Mouse (Mus musculus) CD4-positive, CD25-positive, alpha-beta regulatory T cell, adult 2 months (primary cell): ENCODE data around the gene 4933430I17Rik.
A peak's percentile ranks its signal among the peaks of the same experiment; 100 is the strongest.
"Not testable (repeated sequence)": the region's sequence is repeated elsewhere in the genome, so short reads cannot be mapped to it uniquely, and the experiment has no call there.

Experiments used
- DNase-seq: peaks from one replicate; pipeline ENCODE4 v3.0.0-alpha.2; 2012; ENCODE audit warnings: low read depth, low spot score

Gene 4933430I17Rik

DNA sequence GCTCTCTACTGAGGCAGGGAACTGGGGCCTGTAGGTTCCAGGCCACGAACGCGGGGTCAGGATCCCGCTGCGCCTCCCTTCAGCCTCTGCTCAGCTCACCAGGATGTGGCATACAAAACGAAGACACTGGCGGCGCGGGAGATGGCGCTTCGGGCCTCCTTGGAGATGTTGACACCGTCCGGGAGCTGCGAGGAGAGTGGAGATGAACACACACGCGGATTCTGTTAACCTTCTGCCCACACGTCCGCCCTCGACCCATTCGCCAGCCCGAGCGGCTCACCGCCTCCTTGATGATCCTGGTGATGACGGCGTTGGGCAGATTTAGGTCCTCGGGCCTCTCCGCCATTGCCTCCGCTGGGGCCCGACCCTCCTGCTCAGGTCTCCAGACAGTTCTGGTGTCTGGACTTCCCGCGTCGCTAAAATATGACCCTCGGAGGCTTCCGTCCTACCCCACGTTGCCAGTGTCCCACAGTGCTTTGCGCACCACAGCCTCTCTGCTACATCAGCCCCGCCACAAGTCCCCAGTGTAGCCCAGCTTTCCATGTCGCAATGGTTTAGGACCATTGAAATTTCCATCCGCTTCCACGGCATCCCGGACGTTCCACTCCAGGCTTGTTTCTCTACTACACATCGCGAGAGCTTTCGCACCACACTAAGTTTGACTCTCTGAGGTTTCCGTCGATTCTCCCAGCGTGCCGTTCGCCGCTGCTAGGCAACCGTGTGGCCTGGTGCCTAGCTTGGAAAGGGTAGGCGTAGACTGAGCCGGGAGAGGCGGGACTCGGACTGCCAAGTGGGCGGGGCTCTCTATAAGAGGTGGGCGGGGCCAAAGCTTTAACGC is at the start of gene 4933430I17Rik, which contains the start of gene Pole3:
Gene 4933430I17Rik, plus strand, starts transcription at position 719 of the 838 bp plus-strand sequence.
Gene Pole3, minus strand, starts transcription at position 418 of the 838 bp plus-strand sequence.
- peak; percentile 98 for DNase-seq

DNA sequence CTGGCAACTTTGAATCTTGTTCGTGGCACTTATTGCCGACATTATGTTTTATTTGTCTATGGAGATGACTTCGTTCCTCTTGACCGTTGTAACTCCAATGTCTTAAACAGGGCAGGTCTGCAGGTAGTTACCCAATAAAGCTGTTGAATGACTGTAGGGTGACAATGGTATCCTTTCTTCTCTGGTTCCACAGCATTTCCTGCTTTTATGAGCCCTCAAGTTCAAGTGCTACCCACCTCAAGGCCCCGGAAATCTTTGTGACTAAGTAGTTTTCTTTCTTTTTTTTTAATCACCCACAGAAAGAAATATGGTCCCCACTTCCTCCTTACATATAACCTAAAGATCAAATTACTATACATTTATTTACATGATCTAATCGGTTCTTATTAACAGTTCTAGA is 49.4 kb upstream of the 4933430I17Rik start:
- DNase-seq: peak; percentile 65

DNA sequence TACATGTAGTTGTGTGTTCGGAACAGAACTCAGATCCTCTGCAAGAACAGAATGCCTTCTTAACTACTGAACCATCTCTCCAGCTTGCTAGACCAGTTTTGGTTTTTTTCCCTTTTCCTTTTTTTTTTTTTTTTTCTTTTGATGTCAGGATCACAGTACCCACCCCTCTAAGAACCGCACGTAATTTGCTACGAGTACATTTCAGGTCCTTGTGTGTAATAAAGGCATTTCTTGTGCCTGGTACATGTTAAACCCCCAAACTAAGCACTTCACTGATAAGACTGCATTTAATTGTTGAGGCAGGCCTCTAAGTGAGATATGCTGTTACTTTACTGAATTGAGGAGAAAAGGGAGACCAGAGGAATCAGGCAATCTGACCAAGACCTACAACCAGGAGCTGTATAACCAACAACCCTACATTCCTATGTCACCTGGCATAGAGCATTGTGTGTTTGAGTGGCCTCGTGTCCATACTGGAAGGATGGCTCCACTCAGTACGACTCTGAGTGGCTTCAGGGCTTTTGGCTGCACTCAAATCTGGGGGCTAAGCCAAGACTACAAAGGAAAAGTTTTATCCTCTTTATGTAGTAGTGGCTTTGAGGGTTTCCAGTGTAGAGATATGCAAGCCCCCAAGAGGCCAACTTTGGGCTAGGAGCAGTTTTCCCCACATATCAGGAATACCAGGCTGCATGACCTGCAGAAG is 47.5 kb upstream of the 4933430I17Rik start:
- no peak for DNase-seq

DNA sequence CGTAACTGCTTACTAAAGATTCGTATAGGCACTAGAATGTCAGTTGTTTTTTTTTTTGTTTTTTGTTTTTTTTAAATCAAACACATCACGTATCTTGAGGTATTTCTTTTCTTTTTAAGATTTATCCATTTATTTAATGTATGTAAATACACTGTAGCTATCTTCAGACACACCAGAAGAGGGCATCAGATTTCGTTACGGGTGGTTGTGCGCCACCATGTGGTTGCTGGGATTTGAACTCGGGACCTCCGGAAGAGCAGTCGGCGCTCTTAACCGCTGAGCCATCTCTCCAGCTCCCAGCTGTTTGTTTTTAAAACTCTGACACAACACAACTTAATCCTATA is 45.6 kb upstream of the 4933430I17Rik start:
- not testable (repeated sequence) for DNase-seq

DNA sequence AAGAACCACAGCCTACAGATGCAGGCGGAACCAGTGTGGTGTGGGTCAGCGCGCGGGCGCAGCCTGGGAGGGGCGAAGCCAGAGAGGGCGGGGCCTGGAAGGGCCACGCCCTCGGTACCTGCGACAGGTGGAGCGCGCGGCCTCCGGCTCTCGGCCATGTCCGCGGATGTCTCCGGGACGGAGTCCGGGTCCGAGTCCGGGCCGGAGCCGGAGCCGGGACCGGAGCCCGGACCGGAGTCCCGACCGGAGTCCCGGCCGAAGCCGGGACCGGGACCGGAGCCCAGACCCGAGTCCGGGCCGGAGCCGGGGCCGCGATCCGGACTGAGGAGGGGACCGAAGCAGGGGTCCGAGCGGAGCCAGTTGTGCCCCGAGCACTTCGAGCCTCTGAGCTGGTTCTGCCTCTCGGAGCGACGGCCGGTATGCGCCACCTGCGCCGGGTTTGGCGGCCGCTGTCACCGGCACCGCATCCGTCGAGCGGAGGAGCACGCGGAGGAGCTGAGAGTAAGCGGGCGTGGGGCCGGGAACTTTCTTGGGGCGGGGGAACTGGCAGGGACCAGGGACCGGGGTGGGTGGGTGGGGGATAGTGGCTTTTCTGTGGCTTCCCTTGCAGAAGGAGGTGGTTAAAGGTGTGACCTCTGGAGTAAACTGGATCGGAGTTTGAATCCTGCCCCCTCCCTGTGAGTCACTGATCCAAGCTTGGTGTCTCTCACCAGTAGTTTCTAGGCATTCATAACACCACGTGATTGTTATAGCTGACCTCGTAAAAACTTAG is 45.0 kb upstream of the 4933430I17Rik start, which contains the start of gene Bspry:
Gene Bspry, plus strand, starts transcription at position 117 of the 772 bp plus-strand sequence.
- peak; percentile 74 for DNase-seq

DNA sequence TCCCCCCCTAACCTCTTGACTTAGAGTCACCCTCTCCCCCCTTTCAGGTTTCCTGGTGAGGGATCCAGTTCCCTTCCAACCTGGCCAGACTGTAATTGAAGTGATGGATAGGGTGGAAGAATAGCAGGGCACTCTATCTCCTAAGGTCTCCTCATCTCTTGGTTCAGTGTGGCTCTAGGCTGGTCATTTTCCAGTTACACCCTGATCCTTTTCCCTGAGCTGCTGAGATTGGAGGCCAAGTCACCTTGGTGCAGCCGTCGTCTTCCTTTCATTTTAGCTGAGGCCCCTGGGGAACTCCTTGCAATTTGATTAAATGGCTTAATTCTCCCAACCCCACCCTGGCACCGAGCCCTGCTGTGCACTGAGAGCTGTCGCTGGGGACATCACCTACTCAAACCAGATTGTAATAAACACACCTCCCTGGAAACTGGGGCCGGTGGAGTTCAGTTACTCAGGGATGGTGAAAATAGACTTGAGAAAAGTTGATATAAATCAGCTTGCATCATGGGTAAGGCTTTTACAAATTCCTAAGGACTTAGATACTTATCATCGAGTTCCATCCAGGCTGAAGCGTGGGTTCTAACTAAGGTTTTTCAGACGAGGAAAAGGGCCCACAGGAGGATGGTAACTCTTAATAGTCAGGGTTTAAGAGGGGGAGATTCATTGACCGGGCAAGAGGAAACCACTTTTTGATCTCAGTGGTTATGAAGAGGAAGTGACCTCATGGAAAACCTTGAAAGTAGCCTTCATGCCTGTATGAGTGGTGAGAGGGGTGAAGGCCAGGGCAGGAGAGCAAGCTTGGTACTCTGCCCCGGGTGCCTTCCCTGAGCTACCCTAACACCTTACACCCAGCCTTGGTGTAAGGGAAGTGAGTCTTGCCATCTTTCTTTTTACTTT is 44.2 kb upstream of the 4933430I17Rik start:
- peak; percentile 61 for DNase-seq

DNA sequence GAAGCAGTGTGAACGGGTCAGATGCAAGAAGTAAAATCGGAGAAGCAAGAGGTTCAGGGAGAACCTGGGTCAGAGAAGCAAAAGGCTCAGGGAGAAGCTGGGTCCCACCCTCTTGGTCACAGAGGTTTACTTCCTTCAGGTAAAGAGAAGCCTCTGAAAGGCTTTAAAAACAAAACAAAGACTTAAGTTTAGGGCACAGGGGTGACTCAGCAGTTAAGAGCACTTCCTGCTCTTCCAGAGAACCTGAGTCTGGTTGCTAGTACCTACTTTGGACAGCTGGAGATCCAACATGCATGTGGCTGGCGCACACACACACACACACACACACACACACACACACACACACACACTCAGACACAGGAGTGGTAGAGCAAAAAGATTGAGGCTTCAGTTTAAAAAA is 40.2 kb upstream of the 4933430I17Rik start:
- no peak for DNase-seq

DNA sequence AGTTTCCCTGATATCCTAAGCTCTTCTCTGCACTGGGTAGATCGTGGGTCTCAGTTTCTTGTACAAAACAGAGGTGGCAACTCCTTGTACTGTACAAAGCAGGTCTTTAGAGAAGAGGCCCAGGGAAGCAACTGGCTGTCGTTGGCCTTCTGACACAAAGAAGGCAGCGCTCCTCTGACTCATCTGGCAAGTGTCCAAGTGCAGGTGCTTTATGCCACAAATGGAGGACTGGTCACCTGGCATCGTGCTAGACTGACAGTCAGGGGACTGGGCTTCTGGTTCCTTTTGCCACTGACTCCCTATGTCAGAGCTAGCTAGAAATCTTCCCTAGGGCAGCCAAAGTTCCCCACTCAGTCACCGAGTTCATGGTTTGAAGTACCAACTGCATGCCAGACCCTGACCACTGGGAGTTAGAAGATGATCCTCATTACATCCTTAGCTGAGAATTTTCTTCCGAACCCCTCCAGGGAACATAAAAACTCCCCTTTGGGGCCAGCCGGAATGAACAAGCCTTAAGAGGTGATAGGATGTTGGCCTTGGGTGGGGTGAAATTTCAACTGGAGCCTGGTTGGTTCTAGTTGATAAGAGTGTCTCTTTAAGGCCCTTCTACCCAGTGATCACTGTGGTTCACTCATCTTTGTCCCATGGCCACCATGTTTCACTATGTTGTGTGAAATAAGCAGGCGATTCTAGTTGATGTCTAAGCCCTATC is 39.6 kb upstream of the 4933430I17Rik start:
- DNase-seq: no peak

DNA sequence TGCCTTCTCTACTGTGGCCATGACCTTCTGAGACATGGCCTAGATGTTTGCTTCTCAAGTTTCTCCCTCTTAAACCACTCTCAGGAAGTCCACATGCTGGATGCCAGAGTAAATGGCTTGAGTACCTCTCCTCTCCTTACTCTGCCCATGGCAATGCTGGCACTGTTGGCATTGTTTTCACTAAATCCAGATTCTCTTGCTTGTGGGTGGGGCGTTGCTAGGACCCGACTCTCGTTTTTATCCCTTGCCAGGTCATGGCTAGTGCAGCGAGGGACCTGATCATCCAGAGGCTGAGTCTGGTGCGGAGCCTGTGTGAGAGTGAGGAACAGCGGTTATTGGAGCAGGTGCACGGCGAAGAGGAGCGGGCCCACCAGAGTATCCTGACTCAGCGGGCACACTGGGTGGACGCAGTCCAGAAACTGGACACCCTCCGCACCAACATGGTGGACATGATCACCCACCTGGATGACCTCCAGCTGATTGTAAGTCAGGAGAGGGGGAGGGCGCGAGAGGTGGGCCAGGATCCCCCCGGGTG is 38.9 kb upstream of the 4933430I17Rik start:
- no peak for DNase-seq

DNA sequence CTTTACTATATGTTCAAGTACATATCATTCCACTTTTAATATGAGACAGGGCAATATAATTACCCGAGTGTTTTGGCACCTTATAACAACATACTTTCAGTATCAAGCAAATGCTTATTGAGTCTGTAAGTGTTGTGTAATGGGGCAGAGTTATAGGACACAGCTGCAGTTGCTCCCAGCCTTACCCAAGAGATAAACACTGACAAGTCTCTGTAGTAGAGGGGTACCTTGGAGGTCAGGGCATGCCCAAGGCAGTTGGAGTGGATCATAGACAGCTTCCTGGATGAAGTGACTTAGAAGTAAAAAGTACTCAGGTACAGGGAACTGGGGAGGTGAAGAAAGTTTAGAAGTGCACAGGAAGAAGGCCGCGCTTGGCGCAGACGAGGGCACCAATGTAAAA is 38.0 kb upstream of the 4933430I17Rik start:
- DNase-seq: no peak

DNA sequence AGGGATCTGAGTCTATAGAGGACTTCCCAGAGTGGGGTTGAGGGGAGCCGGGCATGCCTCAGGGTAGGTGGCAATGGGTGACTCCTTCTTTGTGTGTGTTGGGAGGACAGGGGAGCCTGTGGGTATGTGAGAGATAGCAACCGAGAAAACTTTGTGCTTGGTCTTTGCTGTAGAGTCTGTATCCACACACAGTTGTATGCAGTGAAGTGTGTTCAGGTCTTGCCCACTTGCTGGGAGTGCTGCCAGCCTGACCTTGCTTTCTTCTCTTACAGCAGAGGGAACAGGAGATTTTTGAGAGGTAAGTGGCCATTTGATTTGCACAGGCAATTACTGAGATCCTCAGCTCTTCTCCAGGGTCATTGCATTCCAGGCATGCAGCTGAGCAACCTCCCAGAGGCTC is 37.3 kb upstream of the 4933430I17Rik start:
- DNase-seq: no peak

DNA sequence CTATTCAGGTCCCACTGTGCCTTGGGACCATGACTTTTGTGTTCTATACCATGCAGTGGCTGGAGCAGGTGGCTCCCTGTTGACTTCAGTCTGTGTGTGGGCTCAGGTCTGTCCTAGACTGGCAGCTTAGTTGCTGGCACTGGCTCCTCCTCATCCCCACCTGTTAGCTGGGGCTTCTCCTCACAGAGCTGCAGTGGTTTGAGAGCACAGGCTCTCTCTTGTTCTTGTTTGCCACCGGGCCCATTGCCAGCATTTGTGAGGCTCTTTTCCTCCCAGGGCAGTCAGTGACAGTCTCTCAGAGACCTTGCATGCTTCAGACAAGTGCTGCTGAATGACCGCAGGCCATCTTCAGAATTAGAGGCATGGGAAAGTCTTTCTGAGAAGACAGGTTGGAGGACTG is 32.5 kb upstream of the 4933430I17Rik start:
- no peak for DNase-seq

DNA sequence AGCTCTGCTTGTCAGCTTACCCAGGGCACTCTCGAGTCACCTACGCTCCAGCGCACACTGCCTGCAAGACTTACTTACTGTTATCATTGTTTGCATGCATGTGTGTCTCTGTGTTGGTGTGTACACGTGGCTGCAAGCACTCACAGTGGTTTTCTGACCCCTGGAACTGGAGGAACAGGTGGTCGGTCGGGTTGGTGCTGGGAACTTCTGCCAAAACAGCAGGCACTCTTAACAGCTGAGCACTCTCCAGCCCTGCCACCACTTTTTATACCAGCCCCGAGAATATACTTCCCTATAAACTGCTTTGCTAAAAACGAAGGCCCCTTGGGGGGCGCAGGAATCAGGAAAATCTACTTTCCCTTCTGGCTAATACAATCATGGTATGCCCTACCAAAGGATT is 30.9 kb upstream of the 4933430I17Rik start:
- no peak for DNase-seq

DNA sequence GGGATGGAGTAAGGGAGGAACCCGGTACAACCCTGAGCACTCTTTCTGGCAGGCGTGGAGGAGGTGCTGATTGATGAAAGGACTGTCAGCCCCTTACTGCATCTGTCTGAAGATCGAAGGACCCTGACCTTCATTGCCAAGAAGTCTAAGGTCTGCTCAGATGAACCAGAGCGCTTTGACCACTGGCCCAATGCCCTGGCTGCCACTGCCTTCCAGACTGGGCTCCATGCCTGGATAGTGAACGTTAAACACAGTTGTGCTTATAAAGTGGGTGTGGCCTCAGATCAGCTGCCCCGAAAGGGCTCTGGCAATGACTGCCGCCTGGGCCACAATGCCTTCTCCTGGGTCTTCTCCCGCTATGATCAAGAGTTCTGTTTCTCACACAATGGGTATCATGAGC is 29.2 kb upstream of the 4933430I17Rik start:
- DNase-seq: no peak

DNA sequence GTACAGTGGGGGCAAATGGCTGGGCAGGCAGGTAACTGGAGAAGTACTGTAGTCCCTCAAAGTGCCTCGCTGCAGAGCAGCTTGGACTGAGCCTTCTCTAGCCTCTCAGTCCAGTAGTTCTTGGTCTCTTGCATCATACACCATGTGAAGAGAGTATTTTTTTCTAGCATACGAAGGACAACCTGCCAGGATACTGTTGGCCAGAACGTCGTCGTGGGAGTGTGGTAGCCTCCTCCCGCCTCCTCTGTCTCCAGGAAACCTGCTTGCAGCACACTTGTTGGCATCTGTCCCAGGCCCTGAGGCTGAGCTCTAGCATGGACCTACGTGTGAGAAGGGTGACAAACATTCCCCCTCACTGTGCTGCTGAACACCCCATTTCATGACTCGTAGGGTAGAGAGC is 28.4 kb upstream of the 4933430I17Rik start:
- DNase-seq: no peak

DNA sequence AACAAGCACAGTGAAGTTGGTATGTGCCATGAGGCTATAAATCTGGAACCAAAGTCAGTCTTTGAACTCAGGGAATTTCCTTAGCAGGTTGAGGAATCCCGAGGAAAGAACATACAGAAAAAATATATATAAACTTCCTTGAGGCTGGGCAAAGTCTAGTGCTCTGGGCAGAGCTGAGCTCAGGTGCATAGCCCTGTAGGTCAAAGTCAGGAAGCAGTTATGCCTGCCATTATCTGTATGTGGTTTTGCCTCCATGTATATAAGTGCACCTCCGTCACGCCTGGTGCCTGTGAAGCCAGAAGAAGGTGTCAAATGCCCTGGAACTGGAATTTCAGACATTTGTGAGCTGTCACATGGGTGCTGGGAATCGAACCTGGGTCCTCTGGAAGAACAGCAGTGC is 24.4 kb upstream of the 4933430I17Rik start:
- no peak for DNase-seq

DNA sequence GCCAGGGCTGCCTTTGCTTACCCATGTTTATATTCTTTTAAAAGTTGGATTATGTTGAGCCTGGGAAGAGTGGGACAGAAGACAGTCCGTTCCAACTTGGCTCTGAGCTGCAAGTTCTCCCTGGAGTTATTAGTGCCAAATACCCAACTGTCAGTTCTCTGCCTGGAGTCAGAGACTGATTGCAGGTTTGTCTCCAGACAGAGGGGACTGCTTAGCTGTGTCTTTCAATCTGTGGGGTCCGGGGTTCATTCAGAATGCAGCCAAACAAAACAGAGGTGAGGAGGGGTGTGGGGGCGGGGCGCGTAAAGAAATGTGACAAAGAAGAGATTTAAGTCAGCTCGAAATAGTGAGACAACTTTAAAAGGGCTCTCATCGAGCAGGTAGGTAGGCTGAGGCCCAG is 23.6 kb upstream of the 4933430I17Rik start:
- DNase-seq: no peak

DNA sequence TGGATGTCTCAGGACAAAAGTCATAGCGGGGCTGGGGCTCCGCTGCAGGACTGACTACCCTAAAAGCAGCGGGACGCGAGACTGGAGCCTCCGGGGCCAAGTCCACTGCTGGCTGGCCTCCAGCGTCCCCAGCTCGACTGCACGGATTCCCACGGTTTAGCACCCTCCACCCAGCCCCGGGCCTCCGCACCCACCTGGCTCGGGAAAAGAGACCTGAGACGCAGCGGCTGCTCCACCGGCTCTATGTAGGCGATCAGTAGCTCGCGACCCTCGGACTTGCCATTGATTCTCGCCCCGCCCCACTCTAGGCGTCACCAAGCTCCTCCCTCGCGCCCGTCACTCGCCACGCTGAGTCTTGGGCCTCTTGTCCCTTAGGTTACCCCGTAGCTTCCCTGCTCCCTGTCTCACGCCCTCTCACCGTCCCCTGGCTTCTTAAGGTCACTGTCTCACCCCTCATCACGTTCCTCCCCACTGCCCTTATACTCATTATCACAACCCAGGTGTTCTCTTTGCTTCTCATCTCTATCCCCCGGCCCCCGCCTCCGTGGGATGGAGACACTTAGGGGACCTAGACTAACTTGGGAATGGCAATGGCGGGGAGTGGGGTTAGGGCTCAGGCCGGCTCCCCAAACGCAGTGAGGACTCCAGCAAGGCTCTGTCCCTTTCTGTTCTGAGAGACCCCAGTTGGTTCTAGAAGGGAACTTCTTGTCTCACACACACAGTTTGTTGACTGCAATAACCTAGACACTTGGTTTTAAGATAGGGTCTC is 23.0 kb upstream of the 4933430I17Rik start:
- peak; percentile 81 for DNase-seq

DNA sequence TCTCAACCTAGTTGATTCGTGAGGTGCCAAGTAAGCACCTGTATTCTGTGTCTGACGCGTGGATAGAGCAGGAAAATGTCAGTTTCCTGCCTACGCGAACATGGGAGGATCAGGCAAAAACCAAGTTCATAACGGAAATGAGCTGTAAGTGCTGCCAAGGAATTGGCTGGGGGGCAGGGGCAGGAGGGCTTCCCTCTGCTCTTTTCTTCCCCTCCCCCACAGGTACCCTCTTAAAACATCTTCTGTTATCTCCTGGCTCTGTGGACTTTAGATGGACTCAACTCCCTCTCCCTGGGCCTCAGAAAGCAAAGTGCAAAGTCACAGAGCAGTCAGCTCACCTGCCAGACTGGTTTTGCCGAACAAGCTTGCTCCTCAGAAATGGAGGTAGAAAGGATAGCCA is 22.2 kb upstream of the 4933430I17Rik start:
- DNase-seq: peak; percentile 41
